Mouse (Mus musculus) heart, postnatal 0 days (tissue): ENCODE data around the gene Rgcc. TPM values are rescaled to one million over a fixed set of nuclear protein-coding genes. Genes with fewer than 3 reads are reported as not detected.

Experiments
- ATAC-seq: fragments of 200-750 bp; cut with Nextera tagmentation; 2 replicates; pipeline ENCODE4 v1.8.0; 2017; ENCODE audit warnings: low read depth, moderate number of reproducible peaks, moderate library complexity; ENCODE audit not compliant: insufficient read depth
- DNase-seq: peaks from one replicate; pipeline ENCODE4 v3.0.0-alpha.2; 2016; ENCODE audit warnings: low spot score
- H3K27ac ChIP-seq: fragments of 300-500 bp; sonication (generic); 2 replicates; pipeline ENCODE4 v1.5.1; 2014; ENCODE audit warnings: low read depth, mild to moderate bottlenecking
- H3K27me3 ChIP-seq: fragments of 300-500 bp; sonication (generic); 2 replicates; pipeline ENCODE4 v1.6.1; 2014; ENCODE audit warnings: low read length, mixed read lengths; ENCODE audit not compliant: control insufficient read depth, insufficient read depth
- H3K36me3 ChIP-seq: fragments of 300-500 bp; sonication (generic); replicated peaks from 2 replicates; pipeline ENCODE4 v1.6.1; 2014; ENCODE audit warnings: low read length, mixed read lengths; ENCODE audit not compliant: control insufficient read depth, insufficient read depth
- H3K4me1 ChIP-seq: fragments of 300-500 bp; sonication (generic); 2 replicates; pipeline ENCODE4 v1.6.1; 2014; ENCODE audit warnings: antibody characterized with exemption; ENCODE audit not compliant: control insufficient read depth, insufficient read depth
- H3K4me2 ChIP-seq: fragments of 300-500 bp; sonication (generic); 2 replicates; pipeline ENCODE4 v1.6.1; 2014; ENCODE audit warnings: low read depth, mild to moderate bottlenecking, low read length, moderate library complexity
- H3K4me3 ChIP-seq: fragments of 300-500 bp; sonication (generic); 2 replicates; pipeline ENCODE4 v1.5.1; 2014; ENCODE audit warnings: low read depth, low read length
- H3K9ac ChIP-seq: fragments of 300-500 bp; sonication (generic); replicated peaks from 2 replicates; pipeline ENCODE4 v1.6.1; 2014; ENCODE audit warnings: low read depth, low read length, mixed read lengths
- H3K9me3 ChIP-seq: fragments of 300-500 bp; sonication (generic); replicated peaks from 2 replicates; pipeline ENCODE4 v1.6.1; 2016; ENCODE audit warnings: low read length; ENCODE audit not compliant: control insufficient read depth
- CTCF ChIP-seq: IDR thresholded peaks from 2 replicates; pipeline ENCODE4 v1.5.1; 2016; ENCODE audit warnings: antibody characterized with exemption, control low read depth, low read depth
- EP300 ChIP-seq: IDR thresholded peaks from 2 replicates; pipeline ENCODE4 v1.6.1; 2016; ENCODE audit warnings: antibody characterized with exemption, low read depth
- WGBS: fragments of 180-500 bp; shearing (Covaris S2); extraction: QIAGEN DNeasy Blood & Tissue Kit; methylation state at CpG from one replicate; pipeline ENCODE4 v1.1.7; 2014; 5-methylcytosine and 5-hydroxymethylcytosine counted together
- polyA plus RNA-seq: library from polyadenylated mRNA; unstranded; fragments of >200 nt; fragmentation: Nextera tagmentation; extraction: Ambion mirVana; gene quantifications from 2 replicates; pipeline ENCODE4 v1.2.1, GENCODE M21; 2015
- total RNA-seq: library from RNA; depleted of rRNA; stranded (reverse); fragments of >200 nt; gene quantifications from 2 replicates; pipeline ENCODE4 v1.2.3, GENCODE M21; 2014; ENCODE audit warnings: low replicate concordance

The Rgcc gene
- total and polyA plus RNA-seq, 2 experiments from 2014 or later: 43.4 to 43.6 TPM

DNA sequence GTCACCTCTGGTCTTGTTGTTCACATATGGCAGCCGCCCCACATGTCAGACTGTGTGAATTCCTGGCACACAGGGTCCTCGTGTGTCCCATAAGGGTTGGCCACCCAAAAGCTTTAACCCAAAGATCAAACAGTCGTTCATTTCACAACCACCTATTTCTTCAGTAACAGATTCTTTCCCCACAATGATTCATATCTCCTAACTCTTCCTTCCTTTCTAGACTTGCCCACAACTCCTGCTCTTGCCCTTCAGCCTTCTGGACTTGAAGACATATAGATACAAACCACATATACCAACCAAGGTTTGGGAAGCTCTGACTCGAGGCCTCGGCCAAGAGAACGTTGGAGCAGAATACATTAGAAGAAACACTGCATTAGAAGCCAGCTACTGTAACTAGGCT, 35.7 kb downstream of the Rgcc start:
- Histone ChIP-seq H3K9me3 (no peaks in the 10 kb centered on the region; the same call in 1 of the 2 replicates), H3K27ac (no peak overlapping the region), H3K4me3 (no peak overlapping the region), H3K9ac (no peak overlapping the region), H3K36me3 (no peaks in the 10 kb centered on the region), H3K4me2 (no peak overlapping the region), H3K4me1 (peaks cover 8% of the 10 kb centered on the region; the same call in 1 of the 2 replicates), H3K27me3 (no peaks in the 10 kb centered on the region)
- TF ChIP-seq EP300: no peak
- TF ChIP-seq CTCF: no peak
- DNase-seq: no peak
- no peak for ATAC-seq
- WGBS: 80% methylated on average over 6 of the region's 6 CpGs

DNA sequence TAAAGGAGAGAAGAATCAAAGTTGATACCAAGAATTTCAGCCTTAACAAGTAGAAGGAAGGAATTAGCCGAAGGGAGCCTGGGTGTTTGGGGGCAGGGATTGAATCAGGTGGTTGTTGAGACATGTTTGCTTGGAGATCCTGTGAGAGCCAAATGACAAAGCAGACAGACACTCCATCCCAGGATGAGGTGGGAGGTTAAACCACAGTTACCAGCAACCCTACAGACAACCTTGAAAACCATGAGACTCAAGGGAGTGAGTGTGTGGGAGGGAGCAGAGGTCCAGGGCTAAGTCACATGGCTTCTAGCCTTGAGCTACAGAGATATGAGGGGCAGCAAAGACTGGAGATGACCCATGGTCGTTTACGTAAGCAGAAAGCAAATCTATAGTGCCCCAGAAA, 38.1 kb downstream of the Rgcc start:
- no peaks in the 10 kb centered on the region for H3K4me1 ChIP-seq
- H3K27ac ChIP-seq: no peak overlapping the region
- no peak overlapping the region for H3K4me2 ChIP-seq
- TF ChIP-seq EP300: no peak
- TF ChIP-seq CTCF: no peak
- H3K9me3 ChIP-seq: no peaks in the 10 kb centered on the region
- no peak overlapping the region for H3K9ac ChIP-seq
- H3K36me3 ChIP-seq: no peaks in the 10 kb centered on the region
- no peaks in the 10 kb centered on the region for H3K27me3 ChIP-seq
- no peak overlapping the region for H3K4me3 ChIP-seq
- 79% methylated on average over 3 of the region's 3 CpGs for WGBS
- ATAC-seq: no peak
- no peak for DNase-seq

DNA sequence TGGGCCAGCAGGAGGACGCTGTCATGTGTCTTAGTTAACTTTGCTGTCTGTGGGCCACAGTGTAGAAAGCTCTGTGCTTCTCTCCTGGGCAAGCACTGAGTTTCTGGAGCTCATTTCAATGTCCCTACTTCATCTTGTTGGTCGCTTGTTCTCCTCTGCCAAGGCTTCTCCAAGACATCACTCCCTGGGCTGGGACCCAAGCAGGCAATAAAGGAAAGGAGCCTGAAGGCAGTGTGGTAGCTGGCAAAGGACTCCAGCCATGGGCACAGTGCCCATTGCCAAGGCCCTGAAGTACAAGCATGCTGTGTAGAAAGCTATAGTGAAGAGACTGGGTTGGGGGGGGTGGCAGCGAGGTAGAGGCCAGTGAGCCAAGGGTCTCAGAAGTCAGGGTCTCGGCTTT, 38.8 kb downstream of the Rgcc start:
- no peaks in the 10 kb centered on the region for H3K36me3 ChIP-seq
- DNase-seq: no peak
- H3K9me3 ChIP-seq: no peaks in the 10 kb centered on the region
- WGBS: 86% methylated on average over 4 of the region's 4 CpGs
- TF ChIP-seq CTCF (no peak), EP300 (no peak)
- H3K27me3 ChIP-seq: no peaks in the 10 kb centered on the region
- H3K4me3 ChIP-seq: no peak overlapping the region
- no peaks in the 10 kb centered on the region for H3K4me1 ChIP-seq
- ATAC-seq: no peak
- H3K27ac ChIP-seq: no peak overlapping the region
- no peak overlapping the region for H3K9ac ChIP-seq
- H3K4me2 ChIP-seq: no peak overlapping the region

DNA sequence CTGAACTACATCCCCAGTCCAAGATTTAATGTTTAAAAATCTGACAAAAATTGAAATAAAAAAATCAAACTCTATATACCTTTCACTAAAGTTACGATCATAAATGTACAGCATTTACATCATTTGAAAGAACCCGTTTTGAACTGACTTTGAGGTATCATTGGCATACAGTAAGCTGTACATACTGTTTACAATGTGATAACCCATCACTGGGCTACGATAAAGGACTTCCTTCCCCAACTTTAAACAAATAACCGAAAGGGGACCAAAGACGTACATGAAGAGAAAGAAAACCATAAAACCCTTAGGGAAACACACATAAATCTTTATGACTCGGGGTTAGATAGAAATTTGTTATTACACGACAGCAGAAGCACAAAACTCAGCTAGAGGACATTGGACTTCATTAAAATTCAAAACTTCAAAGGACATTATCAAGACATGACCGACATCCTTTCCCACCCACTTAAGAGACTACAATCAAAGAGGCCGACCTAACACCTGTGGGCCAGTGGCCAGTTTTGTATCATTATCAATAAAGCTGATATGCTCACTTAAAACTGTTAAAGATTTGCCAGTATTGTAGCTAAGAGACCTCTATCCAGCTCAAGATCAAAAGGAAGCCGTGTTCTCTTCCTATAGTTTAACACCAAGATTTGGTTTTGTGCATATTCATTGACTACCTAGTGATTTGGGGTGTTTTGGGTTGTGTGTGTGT, 42.2 kb downstream of the Rgcc start:
- ATAC-seq: no peak
- TF ChIP-seq CTCF (no peak), EP300 (no peak)
- Histone ChIP-seq H3K36me3 (no peaks in the 10 kb centered on the region), H3K27ac (no peak overlapping the region), H3K4me1 (no peaks in the 10 kb centered on the region), H3K27me3 (no peaks in the 10 kb centered on the region), H3K4me3 (no peak overlapping the region), H3K9ac (no peak overlapping the region), H3K4me2 (no peak overlapping the region), H3K9me3 (no peaks in the 10 kb centered on the region)
- no peak for DNase-seq
- WGBS: 70% methylated on average over 10 of the region's 10 CpGs

DNA sequence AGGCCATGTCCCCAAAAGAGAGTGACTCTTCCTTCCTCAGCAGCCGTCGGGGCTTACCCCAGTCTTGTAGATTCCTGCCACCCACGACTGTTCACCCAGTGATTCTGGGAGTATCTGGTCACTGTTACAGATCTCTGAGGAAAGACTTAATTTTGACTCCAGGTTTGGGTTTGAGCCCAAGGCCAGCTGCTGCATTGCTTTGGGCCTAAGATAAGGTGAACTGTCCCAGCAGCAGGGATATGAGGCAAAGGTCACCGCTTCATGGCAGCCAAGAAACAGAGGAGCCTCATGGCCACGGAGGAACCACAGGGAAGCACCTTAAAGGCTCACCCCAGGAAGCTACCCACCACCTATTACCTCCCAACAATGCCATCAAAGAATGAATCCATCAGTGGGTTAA, 44.8 kb downstream of the Rgcc start:
- H3K9me3 ChIP-seq: no peaks in the 10 kb centered on the region
- DNase-seq (no peak), ATAC-seq (no peak)
- H3K36me3 ChIP-seq: no peaks in the 10 kb centered on the region
- H3K27me3 ChIP-seq: 0 out of 2 replicates have a peak, but pooled peaks cover under 1% of the 10 kb centered on the region
- no peak overlapping the region for H3K27ac ChIP-seq
- 81% methylated on average over 5 of the region's 5 CpGs for WGBS
- H3K9ac ChIP-seq: no peak overlapping the region
- no peak for TF ChIP-seq EP300
- TF ChIP-seq CTCF: no peak
- H3K4me1 ChIP-seq: no peaks in the 10 kb centered on the region
- H3K4me3 ChIP-seq: no peak overlapping the region
- H3K4me2 ChIP-seq: no peak overlapping the region

DNA sequence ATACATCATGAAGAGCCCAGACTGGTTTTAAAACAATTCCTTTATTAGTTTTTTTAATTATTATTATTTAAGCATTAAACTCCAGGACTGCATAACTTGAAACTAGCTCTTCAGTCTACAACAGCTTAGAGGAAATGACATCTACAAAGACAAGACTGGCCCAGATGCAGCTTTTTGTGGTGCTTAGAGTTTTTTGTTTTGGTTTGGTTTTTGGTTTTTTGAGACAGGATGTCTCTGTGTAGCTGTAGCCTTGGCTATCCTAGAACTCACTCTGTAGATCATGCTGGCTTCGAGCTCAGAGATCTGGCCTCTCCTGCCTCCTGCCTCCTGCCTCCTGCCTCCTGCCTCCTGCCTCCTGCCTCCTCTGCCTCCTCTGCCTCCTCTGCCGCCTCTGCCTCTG, 45.7 kb downstream of the Rgcc start:
- Histone ChIP-seq H3K4me1 (no peaks in the 10 kb centered on the region), H3K27ac (no peak overlapping the region), H3K4me2 (no peak overlapping the region), H3K9me3 (no peaks in the 10 kb centered on the region), H3K36me3 (no peaks in the 10 kb centered on the region), H3K9ac (no peak overlapping the region), H3K27me3 (0 out of 2 replicates have a peak, but pooled peaks cover 5% of the 10 kb centered on the region), H3K4me3 (no peak overlapping the region)
- ATAC-seq (no peak), DNase-seq (no peak)
- no peak for TF ChIP-seq EP300
- no peak for TF ChIP-seq CTCF
- WGBS: 91% methylated on average over 2 of the region's 2 CpGs
